Mouse (Mus musculus) ES-Bruce4 (cell line): ENCODE measurements around the gene Lgals2.

Experiments used
- CTCF ChIP-seq: IDR thresholded peaks from one replicate; pipeline ENCODE4 v1.8.1; 2011; ENCODE audit warnings: low read depth, low read length
- POLR2A ChIP-seq: IDR thresholded peaks from one replicate; pipeline ENCODE4 v1.8.1; 2011; ENCODE audit warnings: low read length; ENCODE audit not compliant: insufficient read depth

- peak; percentile 52 for TF ChIP-seq CTCF
- TF ChIP-seq POLR2A, result no peak
These were observed 46.1 kb upstream of the Lgals2 start for GRCm38 (mm10) chr15:78901422-78901789.
